In genomic region chr10:121334576-121334975, GRCm38 (mm10) we compare ENCODE assay signal across 8 mouse cellular contexts. TPM values are rescaled to one million over a fixed set of nuclear protein-coding genes. Genes with fewer than 3 reads are reported as not detected.
DNase-seq lines count a peak whose midpoint lies in the region; ATAC-seq and TF ChIP-seq lines count a peak whose summit lies in the region.

No protein-coding gene starts in this region.

- no peak overlapping the region for H3K27ac ChIP-seq in kidney, postnatal 0 days
- no peak overlapping the region for H3K27ac ChIP-seq in lung, embryonic 14.5 days (ENCODE audit: low read depth)
- H3K27ac ChIP-seq in small intestine, adult 2 months (ENCODE audit: insufficient read depth, low read depth, low read length): no peak overlapping the region

- H3K4me2 ChIP-seq in kidney, postnatal 0 days (ENCODE audit: low read length): no peak overlapping the region
- no peak overlapping the region for H3K4me2 ChIP-seq in lung, embryonic 14.5 days

- DNase-seq in urinary bladder, adult 18-20 months (ENCODE audit: low spot score in 2 of 2): peak; percentile 27 to 39
- DNase-seq in urinary bladder, postnatal 4 days (ENCODE audit: low spot score in 2 of 2): no peak
- peak; percentile 74 for DNase-seq in adrenal gland, adult 2 months
- peak; percentile 67 for DNase-seq in embryo, embryonic 10.5 days (ENCODE audit: low spot score)
- DNase-seq in kidney, postnatal 0 days (ENCODE audit: low spot score): peak; percentile 44
- DNase-seq in lung, embryonic 14.5 days: peak; percentile 81

- TF ChIP-seq POLR2A in small intestine, adult 2 months (IDR thresholded peaks at IDR 0.05; ENCODE audit: low read depth, low read length): no peak

- H3K4me3 ChIP-seq in kidney, postnatal 0 days (replicated peaks; ENCODE audit: low read depth, low read length): no peak overlapping the region
- no peak overlapping the region for H3K4me3 ChIP-seq in lung, embryonic 14.5 days (ENCODE audit: low read depth, low read length)
- H3K4me3 ChIP-seq in small intestine, adult 2 months (ENCODE audit: low read depth, low read length): no peak overlapping the region

- WGBS in kidney, postnatal 0 days: 78% methylated on average over 3 of the region's 3 CpGs
- 68% methylated on average over 3 of the region's 3 CpGs for WGBS in lung, embryonic 14.5 days
- WGBS in small intestine, adult 2 months: 74% methylated on average over 3 of the region's 3 CpGs

- ATAC-seq in kidney, postnatal 0 days (replicated peaks; ENCODE audit: low FRiP score, low read depth): no peak
- no peak; the same call in 1 of the 2 replicates for ATAC-seq in lung, embryonic 14.5 days (ENCODE audit: insufficient read depth)
- ATAC-seq in erythroid progenitor cell, adult 5-6 weeks (replicated peaks; ENCODE audit: low FRiP score, poor library complexity, severe bottlenecking): no peak; the same call in 1 of the 2 replicates

- peak; percentile 82 for TF ChIP-seq CTCF in kidney, postnatal 0 days (IDR thresholded peaks at IDR 0.05; ENCODE audit: low read depth)
- peak; percentile 88 for TF ChIP-seq CTCF in lung, embryonic 14.5 days (IDR thresholded peaks at IDR 0.05; ENCODE audit: low read depth)
- peak; percentile 71; the same call in 1 of the 2 replicates for TF ChIP-seq CTCF in small intestine, adult 2 months (IDR thresholded peaks at IDR 0.05; ENCODE audit: extremely low read depth, insufficient read length, insufficient replicate concordance, low read depth, low read length)

- H3K9ac ChIP-seq in kidney, postnatal 0 days (ENCODE audit: low read depth, low read length): no peak overlapping the region
- H3K9ac ChIP-seq in lung, embryonic 14.5 days: no peak overlapping the region

- H3K9me3 ChIP-seq in kidney, postnatal 0 days (replicated peaks; ENCODE audit: low read length): no peaks in the 10 kb centered on the region
- no peaks in the 10 kb centered on the region for H3K9me3 ChIP-seq in lung, embryonic 14.5 days (ENCODE audit: low read depth, low read length)

- H3K27me3 ChIP-seq in kidney, postnatal 0 days (ENCODE audit: insufficient read depth, low read length): 0 out of 2 replicates have a peak, but pooled peaks cover 4% of the 10 kb centered on the region
- no peaks in the 10 kb centered on the region for H3K27me3 ChIP-seq in lung, embryonic 14.5 days (ENCODE audit: insufficient read depth, low read length)
- no peaks in the 10 kb centered on the region for H3K27me3 ChIP-seq in small intestine, adult 2 months (ENCODE audit: control insufficient read depth, insufficient read depth, low read length)

- no peaks in the 10 kb centered on the region for H3K36me3 ChIP-seq in kidney, postnatal 0 days (ENCODE audit: insufficient read depth, low read length)
- no peaks in the 10 kb centered on the region for H3K36me3 ChIP-seq in lung, embryonic 14.5 days (ENCODE audit: insufficient read depth)
- H3K36me3 ChIP-seq in small intestine, adult 2 months (ENCODE audit: control insufficient read depth, insufficient read depth, low read length): peaks cover 6% of the 10 kb centered on the region

- H3K4me1 ChIP-seq in kidney, postnatal 0 days (replicated peaks; ENCODE audit: insufficient read depth, low read length): no peaks in the 10 kb centered on the region
- H3K4me1 ChIP-seq in lung, embryonic 14.5 days (ENCODE audit: insufficient read depth): no peaks in the 10 kb centered on the region
- no peaks in the 10 kb centered on the region for H3K4me1 ChIP-seq in small intestine, adult 2 months (ENCODE audit: control insufficient read depth, insufficient read depth, insufficient read length, low read length)

RNA-seq across cellular contexts. Expression of gene Tbc1d30, which starts 16.5 kb away (rescaled TPM):
- 1 to 10 TPM; 2.9 to 8.7 TPM for total RNA-seq in adrenal gland, adult 2 months (2021)
- 0.57 and 1.5 TPM in 2 replicates for polyA plus RNA-seq in adrenal gland, adult 2 months (2012; rRNA removed)
- 0.52 and 0.53 TPM in 2 replicates for polyA plus RNA-seq in kidney, postnatal 0 days (2015; fragmentation: Nextera tagmentation; extraction: Ambion mirVana)
- 1.7 and 2.5 TPM in 2 replicates for polyA plus RNA-seq in lung, embryonic 14.5 days (2014; fragmentation: Nextera tagmentation; extraction: Ambion mirVana)
- polyA plus RNA-seq in small intestine, adult 2 months (2012; rRNA removed): 4.3 and 5.5 TPM in 2 replicates
- total RNA-seq in erythroid progenitor cell, adult 5-6 weeks (2015; ENCODE audit: low replicate concordance): 5.0 TPM in 1 of 2 replicates, not detected in the other
- 1.0 TPM in 1 of 2 replicates, not detected in the other for total RNA-seq in erythroid progenitor cell, adult 5-6 weeks (2017; ENCODE audit: low replicate concordance)

RNA-seq across cellular contexts. Expression of gene Gns, which starts 30.3 kb away (rescaled TPM):
- total RNA-seq in adrenal gland, adult 2 months (2021): 100 to 1,000 TPM; 169 to 240 TPM
- polyA plus RNA-seq in adrenal gland, adult 2 months (2012; rRNA removed): 657 and 731 TPM in 2 replicates
- 62.3 and 63.2 TPM in 2 replicates for polyA plus RNA-seq in kidney, postnatal 0 days (2015; fragmentation: Nextera tagmentation; extraction: Ambion mirVana)
- polyA plus RNA-seq in lung, embryonic 14.5 days (2014; fragmentation: Nextera tagmentation; extraction: Ambion mirVana): 46.9 and 47.0 TPM in 2 replicates
- polyA plus RNA-seq in small intestine, adult 2 months (2012; rRNA removed): 89.5 and 149 TPM in 2 replicates
- total RNA-seq in erythroid progenitor cell, adult 5-6 weeks (2015; ENCODE audit: low replicate concordance): 17.2 and 19.8 TPM in 2 replicates
- total RNA-seq in erythroid progenitor cell, adult 5-6 weeks (2017; ENCODE audit: low replicate concordance): 9.6 and 13.0 TPM in 2 replicates

Comparison
In these comparisons a context has a peak if more than half of its experiments do, and no peak if none do; other contexts are left out.
1. DNase-seq: peak in urinary bladder, adult 18-20 months (2 of 2), adrenal gland, adult 2 months (single experiment), embryo, embryonic 10.5 days (single experiment), kidney, postnatal 0 days (single experiment) and lung, embryonic 14.5 days (single experiment); none in urinary bladder, postnatal 4 days (0 of 2).
2. Peak in every context shown above with its lines, with median percentiles within 50 percentile points of each other: CTCF ChIP-seq.